Mouse (Mus musculus) G1E (cell line): ENCODE measurements around the gene H13.

Experiments
- CTCF ChIP-seq: IDR thresholded peaks from 2 replicates; pipeline ENCODE4 v1.5.1; 2012; ENCODE audit warnings: low read depth, low read length, inconsistent platforms, mixed read lengths
- GATA1 ChIP-seq: IDR thresholded peaks from 2 replicates; pipeline ENCODE4 v1.6.1; 2012; ENCODE audit warnings: borderline replicate concordance, low read length, inconsistent platforms, mixed read lengths
- GATA2 ChIP-seq: IDR thresholded peaks from 2 replicates; pipeline ENCODE4 v1.6.1; 2012; ENCODE audit warnings: low read depth, low read length, inconsistent platforms, borderline replicate concordance

DNA sequence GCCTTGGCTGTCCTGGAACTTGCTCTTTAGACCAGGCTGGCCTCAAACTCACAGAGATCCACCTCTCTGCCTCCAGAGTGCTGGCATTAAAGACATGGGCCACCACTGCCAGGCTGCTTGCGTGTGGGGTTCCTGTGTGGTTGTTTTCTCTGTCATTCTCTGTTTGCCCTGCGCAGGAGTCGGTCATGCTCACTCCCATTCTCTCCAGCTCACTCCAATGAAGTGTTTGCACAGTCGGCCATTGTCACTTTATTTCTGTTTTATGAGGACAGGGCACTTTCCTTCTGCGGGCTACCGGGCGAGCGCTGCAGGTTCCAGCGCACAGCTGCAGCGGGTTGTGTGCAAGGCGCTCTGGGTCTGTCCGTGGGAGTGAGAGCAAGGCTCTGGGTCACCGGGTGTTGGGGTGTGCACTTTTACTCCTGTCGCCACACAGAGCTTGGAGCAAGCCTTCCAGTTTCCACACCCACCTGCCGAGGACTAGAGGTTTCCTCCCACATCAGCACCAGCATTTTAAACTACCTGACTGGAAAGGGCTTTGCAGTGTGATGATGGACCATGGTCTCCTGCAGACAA lies 56.0 kb downstream of the H13 start:
- TF ChIP-seq CTCF (no peak), GATA1 (no peak), GATA2 (no peak)
